Mouse (Mus musculus) midbrain, embryonic 11.5 days (tissue): ENCODE results near the gene Gdf9. TPM values are rescaled to one million over a fixed set of nuclear protein-coding genes. Genes with fewer than 3 reads are reported as not detected.
"Not testable (repeated sequence)": the region's sequence is repeated elsewhere in the genome, so short reads cannot be mapped to it uniquely, and the experiment has no call there.

ENCODE experiments used
- ATAC-seq: fragments of 200-750 bp; cut with Nextera tagmentation; 2 replicates; pipeline ENCODE4 v1.8.0; 2017; ENCODE audit warnings: moderate TSS enrichment, moderate library complexity; ENCODE audit not compliant: low FRiP score
- DNase-seq: peaks from one replicate; pipeline ENCODE4 v3.0.0; 2015; ENCODE audit warnings: low spot score; ENCODE audit errors: missing footprints
- H3K27ac ChIP-seq: fragments of 300-500 bp; sonication (generic); 2 replicates; pipeline ENCODE4 v1.5.1; 2014; ENCODE audit warnings: low read depth, low read length
- H3K27me3 ChIP-seq: fragments of 300-500 bp; sonication (generic); 2 replicates; pipeline ENCODE4 v1.6.1; 2014; ENCODE audit warnings: mild to moderate bottlenecking, low read length, moderate library complexity, mixed read lengths; ENCODE audit not compliant: control insufficient read depth, insufficient read depth
- H3K36me3 ChIP-seq: fragments of 300-500 bp; sonication (generic); 2 replicates; pipeline ENCODE4 v1.6.1; 2014; ENCODE audit warnings: mild to moderate bottlenecking, low read length, moderate library complexity, mixed read lengths; ENCODE audit not compliant: control insufficient read depth, insufficient read depth
- H3K4me1 ChIP-seq: fragments of 300-500 bp; sonication (generic); 2 replicates; pipeline ENCODE4 v1.6.1; 2014; ENCODE audit warnings: low read length; ENCODE audit not compliant: control insufficient read depth, insufficient read depth
- H3K4me2 ChIP-seq: fragments of 300-500 bp; sonication (generic); 2 replicates; pipeline ENCODE4 v1.6.1; 2014; ENCODE audit warnings: mild to moderate bottlenecking, moderate library complexity
- H3K4me3 ChIP-seq: fragments of 300-500 bp; sonication (generic); 2 replicates; pipeline ENCODE4 v1.5.1; 2014; ENCODE audit warnings: low read depth, low read length
- H3K9ac ChIP-seq: fragments of 300-500 bp; sonication (generic); 2 replicates; pipeline ENCODE4 v1.6.1; 2014; ENCODE audit warnings: low read length
- H3K9me3 ChIP-seq: fragments of 300-500 bp; sonication (generic); 2 replicates; pipeline ENCODE4 v1.6.1; 2016; ENCODE audit warnings: low read length; ENCODE audit not compliant: control insufficient read depth
- WGBS: fragments of 180-500 bp; shearing (Covaris S2); extraction: QIAGEN DNeasy Blood & Tissue Kit; methylation state at CpG from one replicate; pipeline ENCODE4 v1.1.7; 2014; 5-methylcytosine and 5-hydroxymethylcytosine counted together
- polyA plus RNA-seq: library from polyadenylated mRNA; unstranded; fragments of >200 nt; fragmentation: Nextera tagmentation; extraction: Ambion mirVana; gene quantifications from 2 replicates; pipeline ENCODE4 v1.2.1, GENCODE M21; 2014

The Gdf9 gene
- polyA plus RNA-seq, 1 experiment from 2014 or later: 3.6 TPM

GRCm38 (mm10) chr11:53425251-53425650 is 5.6 kb upstream of the Gdf9 start:
- H3K4me1 ChIP-seq: peaks cover 7% of the 10 kb centered on the region
- no peaks in the 10 kb centered on the region for H3K9me3 ChIP-seq
- DNase-seq (no peak), ATAC-seq (no peak)
- WGBS: 88% methylated on average over 3 of the region's 3 CpGs
- no peaks in the 10 kb centered on the region for H3K36me3 ChIP-seq
- no peak overlapping the region for H3K9ac ChIP-seq
- no peak overlapping the region for H3K4me3 ChIP-seq
- no peak overlapping the region for H3K4me2 ChIP-seq
- H3K27me3 ChIP-seq: no peaks in the 10 kb centered on the region
- H3K27ac ChIP-seq: no peak overlapping the region

DNA sequence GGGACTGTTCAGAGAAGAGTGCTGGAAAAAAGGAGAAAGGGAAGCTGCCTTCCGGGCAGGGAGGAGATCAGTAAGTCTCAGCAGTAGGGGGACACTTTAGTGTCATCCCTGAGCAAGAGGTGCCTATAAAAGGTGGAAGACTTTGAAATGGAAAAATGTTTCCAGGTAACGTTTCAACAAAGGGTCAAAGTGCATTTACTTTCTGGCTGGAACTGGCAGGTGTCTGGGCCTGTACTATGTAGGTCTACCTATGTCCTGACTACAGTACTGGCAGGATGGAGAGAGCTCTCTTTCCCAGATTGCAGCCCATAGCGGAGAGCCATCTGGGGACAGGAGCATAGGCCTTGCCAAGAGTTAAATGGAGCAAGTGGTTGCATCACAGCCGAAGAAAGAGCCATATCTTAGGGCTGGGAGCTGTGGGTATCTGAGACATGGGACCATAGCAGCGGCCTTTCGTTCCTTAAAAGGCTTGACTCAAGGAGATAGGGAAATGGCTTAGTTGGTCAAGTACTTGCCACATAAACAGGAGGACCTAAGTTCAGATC is 5.0 kb upstream of the Gdf9 start:
- H3K4me1 ChIP-seq: peaks cover 7% of the 10 kb centered on the region
- H3K36me3 ChIP-seq: no peaks in the 10 kb centered on the region
- WGBS: 88% methylated on average over 6 of the region's 6 CpGs
- no peaks in the 10 kb centered on the region for H3K9me3 ChIP-seq
- no peak overlapping the region for H3K27ac ChIP-seq
- no peak overlapping the region for H3K9ac ChIP-seq
- ATAC-seq (no peak), DNase-seq (no peak)
- H3K27me3 ChIP-seq: no peaks in the 10 kb centered on the region
- no peak overlapping the region for H3K4me2 ChIP-seq
- no peak overlapping the region for H3K4me3 ChIP-seq

- not testable (repeated sequence) for ATAC-seq, H3K9ac ChIP-seq, H3K9me3 ChIP-seq, H3K36me3 ChIP-seq, H3K27ac ChIP-seq, DNase-seq, H3K4me1 ChIP-seq, H3K4me2 ChIP-seq, H3K4me3 ChIP-seq, H3K27me3 ChIP-seq
- 88% methylated on average over 3 of the region's 3 CpGs for WGBS
These were observed 3.9 kb upstream of the Gdf9 start for GRCm38 (mm10) chr11:53426914-53427313.

DNA sequence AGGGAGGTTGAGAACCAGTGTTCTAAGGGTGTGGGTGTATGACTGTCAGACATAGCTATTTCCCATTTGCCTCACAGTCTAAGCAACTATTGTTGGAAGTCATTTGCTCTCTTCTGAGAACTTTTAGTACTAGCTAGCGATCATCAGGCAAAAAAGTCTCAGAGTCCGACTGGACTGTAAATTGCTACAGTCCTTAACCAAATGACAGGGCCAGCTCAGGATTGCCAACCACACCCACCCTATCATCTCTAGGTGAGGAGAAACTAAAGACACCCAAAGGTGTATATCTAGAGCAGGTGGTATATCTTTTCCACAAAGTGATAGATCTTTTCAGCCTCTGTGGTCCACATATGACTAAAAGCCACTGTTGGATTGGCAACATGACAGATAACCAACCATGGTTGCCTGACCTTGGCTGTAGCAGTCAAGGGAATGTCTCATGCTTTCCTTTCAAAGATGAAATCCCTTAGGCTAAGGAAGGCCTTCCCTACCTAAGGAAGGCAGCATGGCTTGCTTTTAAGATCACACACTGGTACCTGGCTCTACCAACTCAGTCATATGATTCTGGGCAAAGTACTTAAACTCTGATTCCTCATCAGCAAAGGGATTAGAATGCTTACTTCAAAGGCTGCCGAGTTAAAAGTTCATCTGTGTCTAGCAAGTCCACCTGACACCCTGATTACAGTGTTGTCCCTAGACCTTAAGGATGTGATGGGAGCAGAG is 2.7 kb upstream of the Gdf9 start:
- Histone ChIP-seq H3K9me3 (no peaks in the 10 kb centered on the region), H3K36me3 (no peaks in the 10 kb centered on the region), H3K4me2 (no peak overlapping the region), H3K4me1 (peaks cover 7% of the 10 kb centered on the region), H3K27ac (no peak overlapping the region), H3K4me3 (no peak overlapping the region), H3K9ac (no peak overlapping the region), H3K27me3 (no peaks in the 10 kb centered on the region)
- no peak for DNase-seq
- ATAC-seq: no peak
- WGBS: 93% methylated on average over 3 of the region's 3 CpGs

GRCm38 (mm10) chr11:53428716-53429057 is 2.1 kb upstream of the Gdf9 start:
- no peak overlapping the region for H3K27ac ChIP-seq
- no peak overlapping the region for H3K4me2 ChIP-seq
- H3K4me3 ChIP-seq: no peak overlapping the region
- no peak overlapping the region for H3K9ac ChIP-seq
- H3K9me3 ChIP-seq: no peaks in the 10 kb centered on the region
- no peaks in the 10 kb centered on the region for H3K27me3 ChIP-seq
- 92% methylated on average over 5 of the region's 5 CpGs for WGBS
- H3K36me3 ChIP-seq: no peaks in the 10 kb centered on the region
- ATAC-seq (no peak), DNase-seq (no peak)
- peaks cover 7% of the 10 kb centered on the region for H3K4me1 ChIP-seq

DNA sequence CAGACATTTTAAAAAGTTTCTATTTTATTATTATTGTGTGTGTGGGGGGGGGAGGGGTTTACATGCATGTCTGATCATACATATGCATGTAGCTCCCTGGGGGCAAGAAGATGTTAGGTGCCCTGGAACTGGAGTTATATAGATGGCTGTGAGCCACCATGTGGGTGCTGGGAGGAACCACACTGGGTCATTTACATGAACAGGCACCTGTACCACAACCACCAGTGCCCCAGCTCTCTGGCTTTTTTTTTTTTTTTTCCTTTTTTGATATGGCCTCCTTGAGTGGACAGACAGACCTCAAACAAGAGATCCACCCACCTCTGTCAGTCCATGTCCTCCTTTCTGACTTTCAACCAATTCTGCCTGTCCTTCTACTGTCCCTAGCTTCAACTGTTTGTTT is 1.6 kb upstream of the Gdf9 start:
- no peaks in the 10 kb centered on the region for H3K9me3 ChIP-seq
- H3K4me3 ChIP-seq: no peak overlapping the region
- no peak overlapping the region for H3K27ac ChIP-seq
- H3K4me1 ChIP-seq: peaks cover 7% of the 10 kb centered on the region
- H3K9ac ChIP-seq: no peak overlapping the region
- ATAC-seq (no peak), DNase-seq (no peak)
- no peaks in the 10 kb centered on the region for H3K36me3 ChIP-seq
- no peak overlapping the region; the same call in 1 of the 2 replicates for H3K4me2 ChIP-seq
- H3K27me3 ChIP-seq: no peaks in the 10 kb centered on the region

DNA sequence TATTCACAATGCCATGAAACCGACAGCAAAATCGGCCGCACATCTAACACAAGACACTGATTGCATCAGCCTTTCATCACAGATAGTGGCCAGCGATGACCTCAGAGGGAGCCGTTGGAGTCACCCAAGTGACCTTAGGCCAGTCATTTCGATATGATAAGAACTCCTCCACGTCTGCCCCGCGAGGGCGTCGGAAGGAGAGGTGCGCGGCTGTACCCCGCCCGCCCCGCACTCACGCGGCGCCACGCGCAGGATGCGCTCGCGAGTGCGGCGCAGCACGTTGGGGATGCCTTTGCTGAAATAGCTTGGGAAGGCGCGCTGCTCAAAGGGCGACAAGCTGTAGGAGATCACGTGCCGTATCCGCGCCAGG is 538 bp upstream of the Gdf9 start:
- under 1% methylated on average over 34 of the region's 34 CpGs for WGBS
- no peak for DNase-seq
- H3K4me1 ChIP-seq: peaks cover 7% of the 10 kb centered on the region
- peak overlapping the region; percentile 62 for H3K4me3 ChIP-seq
- no peaks in the 10 kb centered on the region for H3K36me3 ChIP-seq
- no peaks in the 10 kb centered on the region for H3K27me3 ChIP-seq
- no peak overlapping the region for H3K27ac ChIP-seq
- ATAC-seq: no peak; the same call in 1 of the 2 replicates
- H3K4me2 ChIP-seq: peak overlapping the region; percentile 80
- peak overlapping the region; percentile 74 for H3K9ac ChIP-seq
- no peaks in the 10 kb centered on the region for H3K9me3 ChIP-seq

DNA sequence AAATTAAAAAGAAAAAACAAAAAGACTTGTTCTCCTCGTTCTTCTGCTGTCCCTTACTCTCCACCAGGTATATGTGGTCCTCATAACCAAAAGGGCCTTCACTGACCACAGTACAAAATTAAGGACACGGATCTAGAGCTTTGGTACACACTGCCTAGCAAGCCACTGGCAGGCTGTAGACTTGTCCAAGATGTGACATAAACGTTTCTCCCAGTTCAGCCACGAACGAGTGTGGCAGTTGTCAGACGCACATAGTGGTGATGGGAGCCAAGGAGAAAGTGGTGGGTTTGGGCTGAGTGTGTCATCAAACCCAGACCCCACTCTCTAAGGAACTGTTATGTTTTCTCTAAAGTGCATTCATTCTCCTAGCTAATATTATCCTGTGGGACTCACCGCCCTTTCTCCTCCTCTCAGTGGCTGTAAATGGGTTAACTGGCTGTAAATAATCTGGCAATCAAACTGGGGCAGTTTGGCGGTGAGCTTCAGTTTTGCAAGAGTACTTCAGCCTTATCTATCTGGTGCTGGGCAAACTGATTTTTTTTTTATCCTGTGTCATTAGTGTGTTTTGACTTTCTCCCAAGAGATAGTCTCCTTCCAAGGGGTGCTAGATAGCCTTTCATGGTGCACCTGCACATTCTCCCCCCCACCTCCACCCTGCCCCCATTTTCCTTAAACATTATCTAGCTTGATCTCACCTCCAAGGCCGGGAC is 679 bp downstream of the Gdf9 start:
- no peak for ATAC-seq
- Histone ChIP-seq H3K9ac (peak overlapping the region; percentile 32; the same call in 1 of the 2 replicates), H3K36me3 (no peaks in the 10 kb centered on the region), H3K27me3 (no peaks in the 10 kb centered on the region), H3K4me1 (peaks cover 7% of the 10 kb centered on the region), H3K9me3 (no peaks in the 10 kb centered on the region), H3K27ac (no peak overlapping the region), H3K4me3 (peak overlapping the region; percentile 62), H3K4me2 (peak overlapping the region; percentile 44)
- WGBS: 26% methylated on average over 9 of the region's 9 CpGs
- DNase-seq: no peak

GRCm38 (mm10) chr11:53433057-53433456 is 2.2 kb downstream of the Gdf9 start:
- no peak overlapping the region for H3K27ac ChIP-seq
- no peak overlapping the region for H3K9ac ChIP-seq
- no peak for ATAC-seq
- WGBS: 63% methylated on average over 6 of the region's 6 CpGs
- H3K4me3 ChIP-seq: no peak overlapping the region
- no peaks in the 10 kb centered on the region for H3K36me3 ChIP-seq
- no peak overlapping the region for H3K4me2 ChIP-seq
- H3K4me1 ChIP-seq: peaks cover 7% of the 10 kb centered on the region
- DNase-seq: no peak
- no peaks in the 10 kb centered on the region for H3K27me3 ChIP-seq
- no peaks in the 10 kb centered on the region for H3K9me3 ChIP-seq
